Mouse (Mus musculus) ovary, adult 10 weeks (tissue): ENCODE results near the gene Ubald2. TPM values are rescaled to one million over a fixed set of nuclear protein-coding genes. Genes with fewer than 3 reads are reported as not detected.

Experiments used
- polyA plus RNA-seq: library from polyadenylated mRNA; stranded (reverse); fragments of 350-450 nt; fragmentation: Illumina TruSeq; extraction: RNeasy Lipid Tissue Mini Kit (QIAGEN cat#74804); gene quantifications from one replicate; pipeline ENCODE4 v1.2.3, GENCODE M21; 2014

Gene Ubald2
- polyA plus RNA-seq = 7.1 TPM

GRCm38 (mm10) chr11:116433356-116434286, at the start of gene Ubald2:
TSS of gene Ubald2 (plus strand) at chr11:116434094.

DNA sequence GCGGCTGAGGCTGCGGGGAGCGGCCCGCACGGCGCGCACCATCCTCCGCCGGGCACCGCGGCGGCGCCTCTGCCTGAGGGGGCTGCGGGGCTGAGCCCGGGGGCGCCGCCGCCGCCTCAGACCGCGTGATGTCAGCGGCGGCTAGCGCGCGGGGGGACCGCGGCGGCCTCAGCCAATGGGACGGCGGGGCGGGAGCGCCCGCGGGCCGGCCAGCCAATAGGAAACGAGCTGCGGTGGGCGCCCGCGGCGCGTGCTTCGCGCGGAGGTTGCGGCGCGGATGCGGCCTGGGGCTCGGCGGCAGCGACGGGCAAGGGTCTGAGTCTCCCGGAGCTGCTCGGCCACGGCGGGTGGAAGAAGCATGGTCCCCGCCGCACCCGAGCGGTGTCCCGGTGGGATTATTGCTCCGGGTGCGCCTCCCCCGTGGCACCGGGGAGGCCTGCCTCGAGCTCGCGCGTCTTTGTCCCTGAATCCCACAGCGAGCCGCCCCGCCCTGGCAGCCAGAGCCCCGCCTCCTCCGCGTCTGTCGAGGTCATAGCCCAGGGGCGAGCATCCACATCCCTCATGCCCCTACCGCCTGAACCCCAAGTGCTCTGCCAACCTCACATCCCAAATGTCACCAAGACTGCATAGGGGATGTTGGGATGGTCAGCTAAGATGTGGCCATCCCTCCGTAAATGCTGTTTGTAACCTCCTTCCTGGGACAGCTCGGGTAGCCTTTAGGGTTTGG, 20.8 kb upstream of the Ubald2 start, which contains the start of gene Rnf157:
Gene Rnf157, minus strand, starts transcription at position 129 of the 727 bp plus-strand sequence.

GRCm38 (mm10) chr11:116466141-116466540, 32.2 kb downstream of the Ubald2 start, which contains the start of gene Qrich2:
TSS of gene Qrich2 (minus strand) at chr11:116466241.

Other genes with a start within 250 kb of the Ubald2 start
- 1.7 TPM for gene Ten1, start 235.2 kb upstream of the Ubald2 start, polyA plus RNA-seq
- 40.9 TPM for gene Acox1, start 235.0 kb upstream of the Ubald2 start, polyA plus RNA-seq
- gene Evpl, start 196.0 kb upstream of the Ubald2 start, polyA plus RNA-seq = not detected
- gene Srp68, start 159.9 kb upstream of the Ubald2 start, polyA plus RNA-seq = 10.1 TPM
- not detected for gene Galr2, start 153.2 kb upstream of the Ubald2 start, polyA plus RNA-seq
- gene Exoc7, start 126.9 kb upstream of the Ubald2 start, polyA plus RNA-seq = 5.8 TPM
- gene Foxj1, start 98.7 kb upstream of the Ubald2 start, polyA plus RNA-seq = 0.23 TPM
- gene Rnf157, start 21.1 kb upstream of the Ubald2 start, polyA plus RNA-seq = 0.88 TPM
- not detected for gene Qrich2, start 32.1 kb downstream of the Ubald2 start, polyA plus RNA-seq
- 33.9 TPM for gene Prpsap1, start 60.1 kb downstream of the Ubald2 start, polyA plus RNA-seq
- 0.51 TPM for gene Sphk1, start 96.8 kb downstream of the Ubald2 start, polyA plus RNA-seq
- gene Ube2o, start 147.4 kb downstream of the Ubald2 start, polyA plus RNA-seq = 9.0 TPM
- not detected for gene Aanat, start 152.3 kb downstream of the Ubald2 start, polyA plus RNA-seq
- gene Rhbdf2, start 192.9 kb downstream of the Ubald2 start, polyA plus RNA-seq = 0.11 TPM
- gene Prcd, start 219.4 kb downstream of the Ubald2 start, polyA plus RNA-seq = 1.3 TPM
- gene Cygb, start 220.2 kb downstream of the Ubald2 start, polyA plus RNA-seq = 2.0 TPM